Mouse (Mus musculus): Measurements from ENCODE around the gene Gm10053.
"Not testable (repeated sequence)": the region's sequence is repeated elsewhere in the genome, so short reads cannot be mapped to it uniquely, and the experiment has no call there.

Gene Gm10053

GRCm38 (mm10) chr19:24875129-24875870 lies at the start of gene Gm10053:
TSS of gene Gm10053 (plus strand) at chr19:24875686.
- not testable (repeated sequence) for DNase-seq

- DNase-seq = no peak
Observed at GRCm38 (mm10) chr19:24842080-24842479, 33.4 kb upstream of the Gm10053 start.

DNA sequence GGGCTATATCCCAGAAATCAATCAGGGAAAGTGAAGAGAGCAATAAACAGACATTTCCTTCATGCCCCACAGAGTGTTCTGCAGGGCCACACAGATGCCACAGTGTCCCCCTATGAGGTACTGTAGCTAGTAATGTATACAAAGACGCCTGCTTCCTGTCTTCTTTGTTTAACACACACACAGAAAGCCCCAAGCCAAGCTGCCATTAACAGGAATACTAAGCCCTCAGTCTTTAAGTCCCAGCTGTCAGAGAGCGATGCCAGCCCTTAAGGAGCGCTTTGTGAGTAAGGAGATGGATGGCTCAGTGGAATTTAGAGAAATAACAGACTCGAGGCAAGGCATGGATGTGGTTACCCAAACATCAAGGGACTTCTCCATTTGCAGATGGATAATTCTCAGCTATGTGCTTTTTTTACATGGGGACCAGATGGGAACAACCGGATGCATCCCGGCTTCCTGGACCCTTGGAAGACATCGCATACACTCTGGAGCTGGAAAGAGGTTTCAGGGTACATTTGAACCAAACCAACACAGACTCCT lies 30.4 kb upstream of the Gm10053 start:
- no peak for DNase-seq

- DNase-seq = no peak
Observed at GRCm38 (mm10) chr19:24848345-24848744, 27.1 kb upstream of the Gm10053 start.

GRCm38 (mm10) chr19:24848844-24849243 lies 26.6 kb upstream of the Gm10053 start:
- no peak for DNase-seq

- DNase-seq = no peak
Observed at GRCm38 (mm10) chr19:24851456-24852315, 23.8 kb upstream of the Gm10053 start.

DNA sequence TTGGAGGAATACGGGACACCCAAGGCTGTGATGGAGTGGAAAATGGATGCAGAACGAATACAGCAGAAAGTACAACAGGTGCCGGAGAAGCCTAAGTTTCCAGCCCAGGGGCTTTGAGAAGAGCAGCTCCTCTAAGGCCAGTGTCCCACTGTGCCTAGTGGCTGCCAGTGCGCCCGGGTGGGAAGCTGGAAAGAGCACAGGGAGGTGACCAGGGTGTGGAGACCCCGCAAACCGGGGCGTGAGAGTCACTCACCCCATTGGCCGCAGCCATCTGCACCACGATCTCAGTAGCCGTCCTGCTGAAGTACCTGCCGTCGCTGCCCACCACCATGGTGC lies 14.2 kb upstream of the Gm10053 start:
- no peak for DNase-seq

GRCm38 (mm10) chr19:24861612-24862451 lies 13.7 kb upstream of the Gm10053 start, which contains the start of gene Pgm5:
TSS of gene Pgm5 (minus strand) at chr19:24861855.
- DNase-seq = peak in 1 of 2 experiments; percentile 12

DNA sequence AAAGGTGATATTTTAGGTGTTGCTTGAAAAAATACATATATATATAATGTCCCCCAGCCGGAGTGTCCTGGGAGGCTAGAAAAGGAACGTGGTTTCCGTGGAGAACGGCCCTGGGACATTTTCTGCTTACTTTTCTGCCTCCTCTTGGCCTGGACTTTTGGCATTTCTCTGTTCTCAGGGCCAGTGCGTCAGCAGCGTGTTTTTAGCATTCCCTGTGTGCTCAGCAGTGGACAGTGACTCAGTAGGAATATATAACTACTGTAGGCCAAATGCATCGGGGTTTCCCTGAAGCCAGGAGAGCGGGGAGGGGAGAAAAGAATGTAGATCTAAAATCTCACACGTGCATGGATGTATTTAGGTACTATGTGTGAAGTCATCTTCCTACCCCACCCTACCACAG lies 10.1 kb upstream of the Gm10053 start:
- DNase-seq = no peak

GRCm38 (mm10) chr19:24871037-24871635 lies 4.3 kb upstream of the Gm10053 start:
- DNase-seq = peak; percentile 24 to 55

GRCm38 (mm10) chr19:24873873-24874272 lies 1.6 kb upstream of the Gm10053 start:
- no peak for DNase-seq

- DNase-seq = no peak
Observed at GRCm38 (mm10) chr19:24881237-24881636, 5.8 kb downstream of the Gm10053 start.

- DNase-seq = peak in 1 of 2 experiments; percentile 43
Observed at GRCm38 (mm10) chr19:24885504-24885903, 10.0 kb downstream of the Gm10053 start.

DNA sequence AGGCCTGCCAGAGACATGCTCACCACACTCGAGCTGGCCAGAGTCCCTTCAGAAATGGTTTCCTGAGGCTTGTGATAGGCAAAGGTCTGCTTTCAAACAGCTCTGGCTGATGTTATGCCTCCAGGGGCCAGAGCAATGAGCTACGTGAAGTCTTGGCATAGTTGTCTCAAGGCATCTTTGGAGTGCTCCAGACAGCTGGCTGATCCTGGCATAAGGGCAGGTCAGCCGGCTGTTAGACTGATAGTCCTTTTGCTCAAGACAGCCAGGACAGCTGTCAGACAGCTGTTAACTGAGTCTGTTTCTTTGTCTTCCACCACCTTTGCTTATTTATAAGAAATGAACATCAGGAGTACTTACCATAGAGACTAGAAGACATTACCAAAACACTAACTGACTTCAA lies 11.4 kb downstream of the Gm10053 start:
- no peak for DNase-seq

- no peak for DNase-seq
Observed at GRCm38 (mm10) chr19:24896536-24896935, 21.1 kb downstream of the Gm10053 start.

GRCm38 (mm10) chr19:24897006-24897895 lies 21.8 kb downstream of the Gm10053 start:
- no peak for DNase-seq

DNA sequence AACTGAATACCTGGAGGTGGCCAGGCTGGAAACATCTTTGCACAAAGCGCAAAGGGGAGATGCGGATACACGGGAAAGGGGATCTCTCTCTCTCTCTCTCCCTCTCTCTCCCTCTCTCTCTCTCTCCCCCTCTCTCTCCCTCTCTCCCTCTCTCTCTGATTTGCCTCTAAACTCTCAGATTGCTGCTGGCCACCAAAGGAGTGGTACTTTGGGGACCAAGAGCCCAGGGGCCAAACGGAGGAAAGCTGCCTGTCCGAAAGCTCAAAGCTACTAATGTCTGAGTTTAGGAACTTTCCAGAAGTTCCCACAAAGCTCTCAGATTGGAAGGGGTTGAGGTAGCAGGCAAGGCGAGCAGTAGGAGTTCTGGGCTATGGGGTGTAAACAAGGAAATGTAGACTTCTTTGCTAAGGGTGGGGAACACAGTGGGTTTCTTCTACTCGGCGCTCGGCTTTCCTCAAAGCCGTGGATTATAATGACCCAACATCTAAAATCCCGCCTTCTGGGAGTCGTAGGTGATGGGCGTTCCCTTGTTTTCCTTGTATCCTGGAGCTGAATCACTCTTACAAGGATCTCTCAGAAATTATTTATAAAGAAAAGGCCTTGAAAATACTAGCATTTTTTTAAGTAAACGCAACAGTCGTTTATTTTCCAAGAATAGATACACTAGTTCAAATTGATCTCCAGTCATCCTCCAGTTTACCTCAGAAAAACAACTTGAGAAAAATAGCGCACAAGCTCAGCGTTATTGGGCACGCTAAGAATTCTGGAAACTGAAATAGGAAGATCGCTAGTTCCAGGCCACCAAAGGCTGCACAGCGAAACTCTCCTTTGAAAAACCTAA lies 22.6 kb downstream of the Gm10053 start:
- DNase-seq = no peak

- no peak for DNase-seq
Observed at GRCm38 (mm10) chr19:24898737-24899577, 23.5 kb downstream of the Gm10053 start.

Data from lung, adult 18-20 months (tissue).